Mouse (Mus musculus) brown adipose tissue, adult 24 weeks (tissue): Measurements from ENCODE around the gene Gtf3c5. TPM values are rescaled to one million over a fixed set of nuclear protein-coding genes. Genes with fewer than 3 reads are reported as not detected.

Experiments
- H3K27ac ChIP-seq: fragments of 200-500 bp; replicated peaks from 2 replicates; pipeline ENCODE4 v1.5.1; 2012; ENCODE audit warnings: low read depth, mild to moderate bottlenecking, low read length
- H3K4me1 ChIP-seq: fragments of 200-500 bp; 2 replicates; pipeline ENCODE4 v1.6.1; 2012; ENCODE audit warnings: low read length, mixed read lengths; ENCODE audit not compliant: control insufficient read depth, insufficient read depth, insufficient read length
- H3K4me3 ChIP-seq: fragments of 200-500 bp; 2 replicates; pipeline ENCODE4 v1.5.1; 2012; ENCODE audit warnings: low read depth, mild to moderate bottlenecking, low read length, moderate library complexity; ENCODE audit not compliant: insufficient read depth
- polyA plus RNA-seq: library from polyadenylated mRNA; stranded (reverse); fragments of >200 nt; gene quantifications from 2 replicates; pipeline ENCODE4 v1.2.4, GENCODE M21; 2012; ENCODE audit not compliant: missing spikeins, insufficient read depth, insufficient read length

Gene Gtf3c5
- polyA plus RNA-seq, 1 experiment: 6.9 TPM

GRCm38 (mm10) chr2:28616358-28616757 lies 32.8 kb upstream of the Gtf3c5 start:
- H3K27ac ChIP-seq: no peak overlapping the region
- H3K4me1 ChIP-seq: no peaks in the 10 kb centered on the region
- H3K4me3 ChIP-seq: no peak overlapping the region

GRCm38 (mm10) chr2:28613599-28613998 lies 30.0 kb upstream of the Gtf3c5 start:
- Histone ChIP-seq H3K27ac (no peak overlapping the region), H3K4me1 (no peaks in the 10 kb centered on the region), H3K4me3 (no peak overlapping the region)

GRCm38 (mm10) chr2:28612436-28613063 lies 29.0 kb upstream of the Gtf3c5 start:
- Histone ChIP-seq H3K4me1 (no peaks in the 10 kb centered on the region), H3K4me3 (no peak overlapping the region), H3K27ac (no peak overlapping the region)

GRCm38 (mm10) chr2:28611407-28611787 lies 27.8 kb upstream of the Gtf3c5 start:
- Histone ChIP-seq H3K4me1 (no peaks in the 10 kb centered on the region), H3K27ac (no peak overlapping the region), H3K4me3 (no peak overlapping the region)

- Histone ChIP-seq H3K27ac (no peak overlapping the region), H3K4me3 (no peak overlapping the region), H3K4me1 (no peaks in the 10 kb centered on the region)
These were observed 27.3 kb upstream of the Gtf3c5 start for GRCm38 (mm10) chr2:28610716-28611406.

- no peak overlapping the region for H3K4me3 ChIP-seq
- H3K27ac ChIP-seq: no peak overlapping the region
These were observed 26.3 kb upstream of the Gtf3c5 start for GRCm38 (mm10) chr2:28609851-28610250.

GRCm38 (mm10) chr2:28607341-28608165 lies 24.0 kb upstream of the Gtf3c5 start:
- H3K4me3 ChIP-seq: no peak overlapping the region
- H3K4me1 ChIP-seq: no peaks in the 10 kb centered on the region
- no peak overlapping the region for H3K27ac ChIP-seq

More at GRCm38 (mm10) chr2:28609851-28610250, 26.3 kb upstream of the Gtf3c5 start:
- H3K4me1 ChIP-seq: no peaks in the 10 kb centered on the region

- no peaks in the 10 kb centered on the region for H3K4me1 ChIP-seq
- H3K27ac ChIP-seq: no peak overlapping the region
- no peak overlapping the region for H3K4me3 ChIP-seq
These were observed 23.2 kb upstream of the Gtf3c5 start for GRCm38 (mm10) chr2:28606601-28607340.

GRCm38 (mm10) chr2:28605789-28606541 lies 22.4 kb upstream of the Gtf3c5 start:
- H3K4me1 ChIP-seq: no peaks in the 10 kb centered on the region
- no peak overlapping the region for H3K27ac ChIP-seq
- no peak overlapping the region for H3K4me3 ChIP-seq

GRCm38 (mm10) chr2:28603542-28603941 lies 20.0 kb upstream of the Gtf3c5 start:
- no peaks in the 10 kb centered on the region for H3K4me1 ChIP-seq
- no peak overlapping the region for H3K4me3 ChIP-seq
- H3K27ac ChIP-seq: no peak overlapping the region

- Histone ChIP-seq H3K4me1 (no peaks in the 10 kb centered on the region), H3K27ac (no peak overlapping the region), H3K4me3 (no peak overlapping the region)
These were observed 18.4 kb upstream of the Gtf3c5 start for GRCm38 (mm10) chr2:28601720-28602590.

- Histone ChIP-seq H3K4me3 (no peak overlapping the region), H3K27ac (no peak overlapping the region), H3K4me1 (no peaks in the 10 kb centered on the region)
These were observed 16.0 kb upstream of the Gtf3c5 start for GRCm38 (mm10) chr2:28599569-28599900.

GRCm38 (mm10) chr2:28598692-28599568 lies 15.4 kb upstream of the Gtf3c5 start:
- Histone ChIP-seq H3K4me3 (no peak overlapping the region), H3K4me1 (no peaks in the 10 kb centered on the region), H3K27ac (no peak overlapping the region)
